Mouse (Mus musculus): ENCODE data around the gene Rbpj.

- no peak for TF ChIP-seq GATA1 (IDR thresholded peaks at IDR 0.05; ENCODE audit: borderline replicate concordance, low read length)
- no peak for TF ChIP-seq FLI1 (IDR thresholded peaks at IDR 0.05; ENCODE audit: low read length)
Observed at GRCm38 (mm10) chr5:53546440-53546839, 80.5 kb downstream of the Rbpj start.

All from megakaryocyte, embryonic 14.5 days (primary cell).